Mouse (Mus musculus): ENCODE measurements at regions not wholly inside any gene's neighbourhood (a gene's known extent, or its start where the extent isn't known, plus 50 kb on each side); places are given as distances from the start of the nearest gene placed in this dataset.

- Histone ChIP-seq H3K4me1 (ENCODE audit: insufficient read depth, low read depth, low read length) (no peaks in the 10 kb centered on the region), H3K27me3 (ENCODE audit: insufficient read depth, low read length) (no peaks in the 10 kb centered on the region), H3K36me3 (replicated peaks) (no peaks in the 10 kb centered on the region), H3K4me3 (ENCODE audit: low read depth, low read length) (no peak overlapping the region), H3K9me3 (replicated peaks) (peaks cover 61% of the 10 kb centered on the region)
- TF ChIP-seq POLR2AphosphoS5 (IDR thresholded peaks at IDR 0.05; ENCODE audit: insufficient replicate concordance, low read depth, low read length), result no peak
- ATAC-seq (ENCODE audit: extremely low read depth, insufficient number of reproducible peaks, low FRiP score, poor library complexity, severe bottlenecking), result no peak
- no peak for DNase-seq (ENCODE audit: low spot score)
Observed at GRCm38 (mm10) chr2:178587134-178587636, 156.9 kb downstream of the Cdh26 start.

GRCm38 (mm10) chr2:178593743-178594142, 163.4 kb downstream of the Cdh26 start:
- peaks cover 72% of the 10 kb centered on the region for H3K9me3 ChIP-seq (replicated peaks)
- ATAC-seq (ENCODE audit: extremely low read depth, insufficient number of reproducible peaks, low FRiP score, poor library complexity, severe bottlenecking) (no peak), DNase-seq (ENCODE audit: low spot score) (no peak)
- H3K4me3 ChIP-seq (ENCODE audit: low read depth, low read length), result no peak overlapping the region
- H3K36me3 ChIP-seq (replicated peaks), result no peaks in the 10 kb centered on the region
- no peaks in the 10 kb centered on the region for H3K4me1 ChIP-seq (ENCODE audit: insufficient read depth, low read depth, low read length)
- H3K27me3 ChIP-seq (ENCODE audit: insufficient read depth, low read length), result no peaks in the 10 kb centered on the region
- TF ChIP-seq GATA1 (IDR thresholded peaks at IDR 0.05; ENCODE audit: borderline replicate concordance, low read length) (no peak), POLR2AphosphoS5 (IDR thresholded peaks at IDR 0.05; ENCODE audit: insufficient replicate concordance, low read depth, low read length) (no peak), TAL1 (conservative IDR thresholded peaks at IDR 0.05; ENCODE audit: low read depth, low read length) (no peak)

GRCm38 (mm10) chr2:178594177-178594576, 163.8 kb downstream of the Cdh26 start:
- no peak for TF ChIP-seq CTCF (IDR thresholded peaks at IDR 0.05; ENCODE audit: low read depth, low read length)
- no peak for TF ChIP-seq TAL1 (conservative IDR thresholded peaks at IDR 0.05; ENCODE audit: low read depth, low read length)
- no peak for TF ChIP-seq POLR2AphosphoS5 (IDR thresholded peaks at IDR 0.05; ENCODE audit: insufficient replicate concordance, low read depth, low read length)
- no peak for TF ChIP-seq GATA1 (IDR thresholded peaks at IDR 0.05; ENCODE audit: borderline replicate concordance, low read length)
- no peak for TF ChIP-seq GATA2 (IDR thresholded peaks at IDR 0.05; ENCODE audit: borderline replicate concordance, low read depth, low read length)
- ATAC-seq (ENCODE audit: extremely low read depth, insufficient number of reproducible peaks, low FRiP score, poor library complexity, severe bottlenecking), result no peak
- Histone ChIP-seq H3K4me3 (ENCODE audit: low read depth, low read length) (no peak overlapping the region), H3K4me1 (ENCODE audit: insufficient read depth, low read depth, low read length) (no peaks in the 10 kb centered on the region), H3K27me3 (ENCODE audit: insufficient read depth, low read length) (no peaks in the 10 kb centered on the region), H3K36me3 (replicated peaks) (no peaks in the 10 kb centered on the region), H3K9me3 (replicated peaks) (peaks cover 73% of the 10 kb centered on the region)
- no peak for DNase-seq (ENCODE audit: low spot score)

- TF ChIP-seq TAL1 (conservative IDR thresholded peaks at IDR 0.05; ENCODE audit: low read depth, low read length) (no peak), GATA2 (IDR thresholded peaks at IDR 0.05; ENCODE audit: borderline replicate concordance, low read depth, low read length) (no peak), CTCF (IDR thresholded peaks at IDR 0.05; ENCODE audit: low read depth, low read length) (no peak), POLR2AphosphoS5 (IDR thresholded peaks at IDR 0.05; ENCODE audit: insufficient replicate concordance, low read depth, low read length) (no peak), GATA1 (IDR thresholded peaks at IDR 0.05; ENCODE audit: borderline replicate concordance, low read length) (no peak)
- Histone ChIP-seq H3K9me3 (replicated peaks) (peaks cover 71% of the 10 kb centered on the region), H3K4me3 (ENCODE audit: low read depth, low read length) (no peak overlapping the region), H3K36me3 (replicated peaks) (no peaks in the 10 kb centered on the region), H3K4me1 (ENCODE audit: insufficient read depth, low read depth, low read length) (no peaks in the 10 kb centered on the region), H3K27me3 (ENCODE audit: insufficient read depth, low read length) (no peaks in the 10 kb centered on the region)
- no peak for ATAC-seq (ENCODE audit: extremely low read depth, insufficient number of reproducible peaks, low FRiP score, poor library complexity, severe bottlenecking)
- DNase-seq (ENCODE audit: low spot score), result no peak
Observed at GRCm38 (mm10) chr2:178596312-178597083, 166.2 kb downstream of the Cdh26 start.

- Histone ChIP-seq H3K4me1 (ENCODE audit: insufficient read depth, low read depth, low read length) (no peaks in the 10 kb centered on the region), H3K9me3 (replicated peaks) (peaks cover 72% of the 10 kb centered on the region), H3K27me3 (ENCODE audit: insufficient read depth, low read length) (no peaks in the 10 kb centered on the region), H3K4me3 (ENCODE audit: low read depth, low read length) (no peak overlapping the region), H3K36me3 (replicated peaks) (no peaks in the 10 kb centered on the region)
- ATAC-seq (ENCODE audit: extremely low read depth, insufficient number of reproducible peaks, low FRiP score, poor library complexity, severe bottlenecking) (peak; percentile 23), DNase-seq (ENCODE audit: low spot score) (no peak)
- TF ChIP-seq GATA2 (IDR thresholded peaks at IDR 0.05; ENCODE audit: borderline replicate concordance, low read depth, low read length) (no peak), CTCF (IDR thresholded peaks at IDR 0.05; ENCODE audit: low read depth, low read length) (no peak)
Observed at GRCm38 (mm10) chr2:178597084-178597470, 166.7 kb downstream of the Cdh26 start.

GRCm38 (mm10) chr2:178598371-178598770, 168.0 kb downstream of the Cdh26 start:
- Histone ChIP-seq H3K36me3 (replicated peaks) (no peaks in the 10 kb centered on the region), H3K4me3 (ENCODE audit: low read depth, low read length) (no peak overlapping the region), H3K4me1 (ENCODE audit: insufficient read depth, low read depth, low read length) (no peaks in the 10 kb centered on the region), H3K27me3 (ENCODE audit: insufficient read depth, low read length) (no peaks in the 10 kb centered on the region), H3K9me3 (replicated peaks) (peaks cover 67% of the 10 kb centered on the region)
- ATAC-seq (ENCODE audit: extremely low read depth, insufficient number of reproducible peaks, low FRiP score, poor library complexity, severe bottlenecking) (no peak), DNase-seq (ENCODE audit: low spot score) (no peak)
- TF ChIP-seq POLR2AphosphoS5 (IDR thresholded peaks at IDR 0.05; ENCODE audit: insufficient replicate concordance, low read depth, low read length) (no peak), TAL1 (conservative IDR thresholded peaks at IDR 0.05; ENCODE audit: low read depth, low read length) (no peak)

GRCm38 (mm10) chr2:178598836-178599235, 168.5 kb downstream of the Cdh26 start:
- no peak for DNase-seq (ENCODE audit: low spot score)
- Histone ChIP-seq H3K9me3 (replicated peaks) (peaks cover 68% of the 10 kb centered on the region), H3K36me3 (replicated peaks) (no peaks in the 10 kb centered on the region), H3K27me3 (ENCODE audit: insufficient read depth, low read length) (no peaks in the 10 kb centered on the region), H3K4me1 (ENCODE audit: insufficient read depth, low read depth, low read length) (no peaks in the 10 kb centered on the region), H3K4me3 (ENCODE audit: low read depth, low read length) (no peak overlapping the region)
- no peak for ATAC-seq (ENCODE audit: extremely low read depth, insufficient number of reproducible peaks, low FRiP score, poor library complexity, severe bottlenecking)
- TF ChIP-seq GATA2 (IDR thresholded peaks at IDR 0.05; ENCODE audit: borderline replicate concordance, low read depth, low read length) (no peak), GATA1 (IDR thresholded peaks at IDR 0.05; ENCODE audit: borderline replicate concordance, low read length) (no peak), CTCF (IDR thresholded peaks at IDR 0.05; ENCODE audit: low read depth, low read length) (no peak), TAL1 (conservative IDR thresholded peaks at IDR 0.05; ENCODE audit: low read depth, low read length) (no peak), POLR2AphosphoS5 (IDR thresholded peaks at IDR 0.05; ENCODE audit: insufficient replicate concordance, low read depth, low read length) (no peak)
